Mouse (Mus musculus): ENCODE data around the gene Lcp1. TPM values are rescaled to one million over a fixed set of nuclear protein-coding genes. Genes with fewer than 3 reads are reported as not detected.
"Not testable (repeated sequence)": the region's sequence is repeated elsewhere in the genome, so short reads cannot be mapped to it uniquely, and the experiment has no call there.

The Lcp1 gene
- polyA plus RNA-seq (2016; fragmentation: Nextera tagmentation; extraction: Ambion mirVana), result 26.4 and 28.7 TPM in 2 replicates

GRCm38 (mm10) chr14:75130501-75131318, at the start of gene Lcp1, which contains the start of gene Lrrc63:
Gene Lcp1, plus strand, starts transcription at chr14:75131101.
Gene Lrrc63, minus strand, starts transcription at chr14:75130881.
- peak within 1 kb of the TSS; percentile 73 for H3K4me3 ChIP-seq
- peaks cover 15% of the 10 kb centered on the region for H3K4me1 ChIP-seq
- H3K36me3 ChIP-seq, result no peaks in the 10 kb centered on the region
- under 1% methylated on average over 40 of the region's 42 CpGs for WGBS
- peaks cover 21% of the 10 kb centered on the region for H3K27me3 ChIP-seq (ENCODE audit: low read depth, poor library complexity, severe bottlenecking)
- DNase-seq (ENCODE audit: low spot score), result peak; percentile 88
- peak within 1 kb of the TSS; percentile 80 for H3K27ac ChIP-seq (replicated peaks)
- H3K9me3 ChIP-seq (replicated peaks), result no peaks in the 10 kb centered on the region

- Histone ChIP-seq H3K4me3 (no peak overlapping the region), H3K4me1 (no peaks in the 10 kb centered on the region), H3K27me3 (ENCODE audit: low read depth, poor library complexity, severe bottlenecking) (no peaks in the 10 kb centered on the region), H3K27ac (replicated peaks) (no peak overlapping the region), H3K36me3 (no peaks in the 10 kb centered on the region), H3K9me3 (replicated peaks) (0 out of 2 replicates have a peak, but pooled peaks cover 9% of the 10 kb centered on the region)
- DNase-seq (ENCODE audit: low spot score), result no peak
- 92% methylated on average over 5 of the region's 5 CpGs for WGBS
Observed at GRCm38 (mm10) chr14:75102956-75103355, 27.9 kb upstream of the Lcp1 start.

- WGBS, result 90% methylated on average over 8 of the region's 8 CpGs
- Histone ChIP-seq H3K4me3 (no peak overlapping the region), H3K36me3 (no peaks in the 10 kb centered on the region), H3K27me3 (ENCODE audit: low read depth, poor library complexity, severe bottlenecking) (no peaks in the 10 kb centered on the region), H3K4me1 (no peaks in the 10 kb centered on the region), H3K9me3 (replicated peaks) (no peaks in the 10 kb centered on the region), H3K27ac (replicated peaks) (no peak overlapping the region)
- DNase-seq (ENCODE audit: low spot score), result no peak
Observed at GRCm38 (mm10) chr14:75121658-75122057, 9.2 kb upstream of the Lcp1 start.

- Histone ChIP-seq H3K36me3 (no peaks in the 10 kb centered on the region), H3K9me3 (replicated peaks) (no peaks in the 10 kb centered on the region), H3K4me3 (peak overlapping the region; percentile 73), H3K27ac (replicated peaks) (no peak overlapping the region), H3K4me1 (peaks cover 15% of the 10 kb centered on the region), H3K27me3 (ENCODE audit: low read depth, poor library complexity, severe bottlenecking) (peaks cover 21% of the 10 kb centered on the region)
- 6% methylated on average over 12 of the region's 12 CpGs for WGBS
- no peak for DNase-seq (ENCODE audit: low spot score)
Observed at GRCm38 (mm10) chr14:75131324-75131935, 529 bp downstream of the Lcp1 start.

DNA sequence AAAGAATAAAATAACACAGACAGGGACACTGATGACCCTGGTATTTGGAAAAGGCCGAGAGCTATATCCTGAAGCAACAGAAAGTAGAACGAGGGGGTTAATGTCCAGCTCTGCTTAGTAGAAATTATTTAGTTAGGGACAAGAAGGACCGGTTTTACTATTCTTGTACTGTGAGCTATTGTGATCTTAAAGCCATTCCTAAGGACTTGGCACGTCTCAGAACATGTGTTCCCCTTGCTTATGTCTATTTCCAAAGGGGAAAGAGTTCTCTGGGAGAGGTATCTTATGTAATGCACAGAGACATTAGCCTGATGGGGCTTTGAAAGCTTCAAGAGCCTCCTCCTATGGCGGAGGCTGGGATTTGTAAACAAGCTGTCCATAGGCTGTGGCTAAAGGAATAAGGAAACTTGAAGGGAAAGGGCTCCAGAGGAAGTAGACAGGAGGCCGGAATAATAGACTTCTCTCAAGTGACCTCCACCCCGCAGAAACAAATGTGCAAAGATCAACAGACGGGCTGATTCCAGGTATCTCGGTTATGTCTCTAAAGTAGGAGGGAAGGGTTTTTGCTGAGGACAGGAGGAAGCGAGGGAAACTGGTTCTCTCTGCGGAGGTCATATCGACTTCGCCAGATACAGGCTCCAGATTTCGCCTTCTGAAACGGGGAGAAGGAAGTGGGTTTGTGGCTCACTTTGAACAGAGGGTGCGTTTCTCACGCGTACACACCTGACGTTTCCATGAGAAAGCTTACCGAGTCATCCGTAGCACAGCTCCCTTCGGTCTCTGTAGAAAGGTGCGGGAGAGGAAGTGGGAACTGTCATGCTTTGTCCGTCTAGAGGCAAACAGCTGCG, 5.4 kb downstream of the Lcp1 start:
- H3K4me1 ChIP-seq, result peaks cover 2% of the 10 kb centered on the region; the same call in 1 of the 2 replicates
- H3K9me3 ChIP-seq (replicated peaks), result no peaks in the 10 kb centered on the region
- peaks cover 17% of the 10 kb centered on the region for H3K27me3 ChIP-seq (ENCODE audit: low read depth, poor library complexity, severe bottlenecking)
- no peaks in the 10 kb centered on the region for H3K36me3 ChIP-seq
- no peak overlapping the region for H3K4me3 ChIP-seq
- WGBS, result 84% methylated on average over 25 of the region's 25 CpGs
- H3K27ac ChIP-seq (replicated peaks), result no peak overlapping the region
- DNase-seq (ENCODE audit: low spot score), result no peak

DNA sequence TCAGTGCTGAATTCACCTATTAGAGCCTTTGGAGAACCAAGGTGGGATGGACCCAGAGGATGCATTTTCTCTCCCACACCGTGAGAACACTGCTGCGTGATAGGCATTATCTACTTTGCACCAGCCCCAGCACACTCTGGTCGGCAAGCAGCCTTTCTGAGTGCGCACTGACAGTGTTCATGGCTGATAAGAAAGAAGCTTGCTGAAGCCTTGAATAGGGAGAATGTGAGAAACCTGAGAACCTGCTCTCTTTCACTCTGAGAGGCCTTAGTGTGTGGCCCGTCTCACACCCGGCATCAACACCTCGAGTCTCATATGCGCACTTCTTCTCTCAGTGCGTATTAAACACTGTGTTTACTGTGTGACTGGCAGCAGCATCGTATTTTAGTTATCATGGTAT, 7.6 kb downstream of the Lcp1 start:
- no peaks in the 10 kb centered on the region for H3K4me1 ChIP-seq
- 86% methylated on average over 10 of the region's 10 CpGs for WGBS
- H3K27me3 ChIP-seq (ENCODE audit: low read depth, poor library complexity, severe bottlenecking), result no peaks in the 10 kb centered on the region
- no peaks in the 10 kb centered on the region for H3K9me3 ChIP-seq (replicated peaks)
- no peak overlapping the region for H3K27ac ChIP-seq (replicated peaks)
- no peak for DNase-seq (ENCODE audit: low spot score)
- no peaks in the 10 kb centered on the region for H3K36me3 ChIP-seq
- H3K4me3 ChIP-seq, result no peak overlapping the region

DNA sequence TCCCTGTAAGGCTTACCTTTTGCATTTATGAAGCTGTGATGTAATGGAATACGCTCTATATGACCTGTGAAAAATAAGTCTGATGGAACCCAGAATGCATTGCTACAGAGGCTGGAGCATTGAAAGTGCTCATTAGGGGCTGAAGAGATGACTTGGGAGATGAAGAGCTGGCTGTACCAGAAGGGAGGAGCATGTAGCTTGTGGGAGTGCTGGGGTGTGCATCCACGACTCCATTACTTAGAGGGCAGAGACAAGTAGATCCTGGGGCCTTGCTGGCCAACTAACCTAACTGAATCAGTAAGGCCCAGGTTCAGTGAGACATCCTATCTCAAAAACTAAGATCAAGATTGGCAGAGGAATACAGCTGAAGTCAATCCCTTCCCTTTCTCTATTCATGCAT, 8.3 kb downstream of the Lcp1 start:
- no peaks in the 10 kb centered on the region for H3K4me1 ChIP-seq
- H3K36me3 ChIP-seq, result no peaks in the 10 kb centered on the region
- no peaks in the 10 kb centered on the region for H3K9me3 ChIP-seq (replicated peaks)
- H3K27me3 ChIP-seq (ENCODE audit: low read depth, poor library complexity, severe bottlenecking), result no peaks in the 10 kb centered on the region
- 83% methylated on average over 2 of the region's 2 CpGs for WGBS
- DNase-seq (ENCODE audit: low spot score), result no peak
- no peak overlapping the region for H3K27ac ChIP-seq (replicated peaks)
- no peak overlapping the region for H3K4me3 ChIP-seq

- WGBS, result 82% methylated on average over 2 of the region's 2 CpGs
- not testable (repeated sequence) for DNase-seq (ENCODE audit: low spot score); H3K27me3 ChIP-seq (ENCODE audit: low read depth, poor library complexity, severe bottlenecking); H3K27ac ChIP-seq (replicated peaks); H3K4me3 ChIP-seq; H3K9me3 ChIP-seq (replicated peaks); H3K36me3 ChIP-seq; H3K4me1 ChIP-seq
Observed at GRCm38 (mm10) chr14:75147706-75148105, 16.8 kb downstream of the Lcp1 start.

GRCm38 (mm10) chr14:75148229-75148628, 17.3 kb downstream of the Lcp1 start:
- Histone ChIP-seq H3K4me1 (no peaks in the 10 kb centered on the region), H3K36me3 (no peaks in the 10 kb centered on the region), H3K27me3 (ENCODE audit: low read depth, poor library complexity, severe bottlenecking) (no peaks in the 10 kb centered on the region), H3K4me3 (no peak overlapping the region), H3K27ac (replicated peaks) (no peak overlapping the region), H3K9me3 (replicated peaks) (no peaks in the 10 kb centered on the region)
- DNase-seq (ENCODE audit: low spot score), result no peak
- 84% methylated on average over 9 of the region's 9 CpGs for WGBS

GRCm38 (mm10) chr14:75150653-75151052, 19.8 kb downstream of the Lcp1 start:
- 76% methylated on average over 2 of the region's 2 CpGs for WGBS
- Histone ChIP-seq H3K9me3 (replicated peaks) (no peaks in the 10 kb centered on the region), H3K27ac (replicated peaks) (no peak overlapping the region), H3K4me1 (no peaks in the 10 kb centered on the region), H3K36me3 (no peaks in the 10 kb centered on the region), H3K4me3 (no peak overlapping the region), H3K27me3 (ENCODE audit: low read depth, poor library complexity, severe bottlenecking) (no peaks in the 10 kb centered on the region)
- no peak for DNase-seq (ENCODE audit: low spot score)

GRCm38 (mm10) chr14:75151146-75151545, 20.2 kb downstream of the Lcp1 start:
- no peaks in the 10 kb centered on the region for H3K4me1 ChIP-seq
- no peak overlapping the region for H3K4me3 ChIP-seq
- no peak overlapping the region for H3K27ac ChIP-seq (replicated peaks)
- 84% methylated on average over 3 of the region's 3 CpGs for WGBS
- DNase-seq (ENCODE audit: low spot score), result no peak
- H3K27me3 ChIP-seq (ENCODE audit: low read depth, poor library complexity, severe bottlenecking), result no peaks in the 10 kb centered on the region
- no peaks in the 10 kb centered on the region for H3K9me3 ChIP-seq (replicated peaks)
- H3K36me3 ChIP-seq, result no peaks in the 10 kb centered on the region

GRCm38 (mm10) chr14:75154481-75154880, 23.6 kb downstream of the Lcp1 start:
- no peaks in the 10 kb centered on the region for H3K36me3 ChIP-seq
- H3K9me3 ChIP-seq (replicated peaks), result no peaks in the 10 kb centered on the region
- H3K27ac ChIP-seq (replicated peaks), result no peak overlapping the region
- no peak overlapping the region for H3K4me3 ChIP-seq
- 81% methylated on average over 8 of the region's 8 CpGs for WGBS
- no peaks in the 10 kb centered on the region for H3K27me3 ChIP-seq (ENCODE audit: low read depth, poor library complexity, severe bottlenecking)
- no peaks in the 10 kb centered on the region for H3K4me1 ChIP-seq
- DNase-seq (ENCODE audit: low spot score), result no peak

All from midbrain, embryonic 10.5 days (tissue).